Mouse (Mus musculus) layer of hippocampus, adult 18-20 months (tissue): Measurements from ENCODE around the gene Plekhh2. TPM values are rescaled to one million over a fixed set of nuclear protein-coding genes. Genes with fewer than 3 reads are reported as not detected.
A peak's percentile ranks its signal among the peaks of the same experiment; 100 is the strongest.
"Not testable (repeated sequence)": the region's sequence is repeated elsewhere in the genome, so short reads cannot be mapped to it uniquely, and the experiment has no call there.

Source experiments
- DNase-seq, 2 experiments: peaks; one replicate each; pipeline ENCODE4 v3.0.0; 2022; ENCODE audit warnings: low spot score in 2 of 2
- total RNA-seq, 2 experiments: library from RNA; stranded (reverse); gene quantifications; 2 replicates each; pipeline ENCODE4 v1.2.3; 2021

Plekhh2 gene
- total RNA-seq, 2 experiments from 2014 or later = 5.0 to 5.9 TPM

- no peak for DNase-seq
Measured at GRCm38 (mm10) chr17:84510961-84511639, 595 bp upstream of the Plekhh2 start.

GRCm38 (mm10) chr17:84512516-84513085 is 906 bp downstream of the Plekhh2 start:
- no peak for DNase-seq

GRCm38 (mm10) chr17:84515901-84516300 is 4.2 kb downstream of the Plekhh2 start:
- DNase-seq = no peak

- no peak for DNase-seq
Measured at GRCm38 (mm10) chr17:84519346-84519745, 7.7 kb downstream of the Plekhh2 start.

GRCm38 (mm10) chr17:84520057-84520456 is 8.4 kb downstream of the Plekhh2 start:
- DNase-seq = no peak

GRCm38 (mm10) chr17:84529356-84529755 is 17.7 kb downstream of the Plekhh2 start:
- no peak for DNase-seq

- DNase-seq = no peak
Measured at GRCm38 (mm10) chr17:84530202-84530796, 18.6 kb downstream of the Plekhh2 start.

- no peak for DNase-seq
Measured at GRCm38 (mm10) chr17:84532909-84533499, 21.3 kb downstream of the Plekhh2 start.

- no peak for DNase-seq
Measured at GRCm38 (mm10) chr17:84533841-84534240, 22.1 kb downstream of the Plekhh2 start.

GRCm38 (mm10) chr17:84534632-84535031 is 22.9 kb downstream of the Plekhh2 start:
- DNase-seq = no peak

GRCm38 (mm10) chr17:84535226-84535625 is 23.5 kb downstream of the Plekhh2 start:
- DNase-seq = no peak

GRCm38 (mm10) chr17:84537301-84537700 is 25.6 kb downstream of the Plekhh2 start:
- no peak for DNase-seq

- DNase-seq = no peak
Measured at GRCm38 (mm10) chr17:84537966-84538365, 26.3 kb downstream of the Plekhh2 start.

- peak in 1 of 2 experiments; percentile 46 for DNase-seq
Measured at GRCm38 (mm10) chr17:84540603-84541002, 28.9 kb downstream of the Plekhh2 start.

GRCm38 (mm10) chr17:84550902-84551877 is 39.5 kb downstream of the Plekhh2 start:
- DNase-seq = no peak

- DNase-seq = no peak
Measured at GRCm38 (mm10) chr17:84552230-84552629, 40.5 kb downstream of the Plekhh2 start.

GRCm38 (mm10) chr17:84564264-84564663 is 52.6 kb downstream of the Plekhh2 start:
- not testable (repeated sequence) for DNase-seq

GRCm38 (mm10) chr17:84565762-84566161 is 54.1 kb downstream of the Plekhh2 start:
- DNase-seq = peak in 1 of 2 experiments; percentile 37

- peak in 1 of 2 experiments; percentile 46 for DNase-seq
Measured at GRCm38 (mm10) chr17:84566773-84567555, 55.3 kb downstream of the Plekhh2 start.

GRCm38 (mm10) chr17:84568807-84569206 is 57.1 kb downstream of the Plekhh2 start:
- DNase-seq = no peak
